Mouse (Mus musculus) midbrain, embryonic 14.5 days (tissue): ENCODE data around the gene 1700001C19Rik. TPM values are rescaled to one million over a fixed set of nuclear protein-coding genes. Genes with fewer than 3 reads are reported as not detected.
A peak's percentile ranks its signal among the peaks of the same experiment; 100 is the strongest.

Source experiments
- ATAC-seq: fragments of 200-750 bp; cut with Nextera tagmentation; 2 replicates; pipeline ENCODE4 v1.8.0; 2017; ENCODE audit warnings: moderate number of reproducible peaks, moderate library complexity; ENCODE audit not compliant: low FRiP score, low TSS enrichment
- DNase-seq: peaks from one replicate; pipeline ENCODE4 v3.0.0-alpha.2; 2015
- H3K27ac ChIP-seq: fragments of 300-500 bp; sonication (generic); replicated peaks from 2 replicates; pipeline ENCODE4 v1.5.1; 2014; ENCODE audit warnings: mild to moderate bottlenecking, low read depth, low read length, moderate library complexity
- H3K27me3 ChIP-seq: fragments of 300-500 bp; sonication (generic); 2 replicates; pipeline ENCODE4 v1.6.1; 2014; ENCODE audit warnings: low read length, control low read depth, mixed read lengths; ENCODE audit not compliant: control insufficient read depth, insufficient read depth
- H3K36me3 ChIP-seq: fragments of 300-500 bp; sonication (generic); 2 replicates; pipeline ENCODE4 v1.6.1; 2014; ENCODE audit warnings: low read length, control low read depth; ENCODE audit not compliant: control insufficient read depth, insufficient read depth
- H3K4me1 ChIP-seq: fragments of 300-500 bp; sonication (generic); 2 replicates; pipeline ENCODE4 v1.6.1; 2014; ENCODE audit warnings: mild to moderate bottlenecking, antibody characterized with exemption, low read length, control low read depth; ENCODE audit not compliant: control insufficient read depth, insufficient read depth
- H3K4me2 ChIP-seq: fragments of 300-500 bp; sonication (generic); 2 replicates; pipeline ENCODE4 v1.6.1; 2014; ENCODE audit warnings: mild to moderate bottlenecking, low read length, moderate library complexity
- H3K4me3 ChIP-seq: fragments of 300-500 bp; sonication (generic); replicated peaks from 2 replicates; pipeline ENCODE4 v1.5.1; 2014; ENCODE audit warnings: low read depth, low read length
- H3K9ac ChIP-seq: fragments of 300-500 bp; sonication (generic); replicated peaks from 2 replicates; pipeline ENCODE4 v1.6.1; 2014; ENCODE audit warnings: mild to moderate bottlenecking, low read length, moderate library complexity
- H3K9me3 ChIP-seq: fragments of 300-500 bp; sonication (generic); 2 replicates; pipeline ENCODE4 v1.6.1; 2016; ENCODE audit warnings: low read length, control low read depth, mixed read lengths; ENCODE audit not compliant: control insufficient read depth
- WGBS: fragments of 180-500 bp; shearing (Covaris S2); extraction: QIAGEN DNeasy Blood & Tissue Kit; methylation state at CpG from one replicate; pipeline ENCODE4 v1.1.7; 2014; 5-methylcytosine and 5-hydroxymethylcytosine counted together
- polyA plus RNA-seq: library from polyadenylated mRNA; unstranded; fragments of >200 nt; fragmentation: Nextera tagmentation; extraction: Ambion mirVana; gene quantifications from 2 replicates; pipeline ENCODE4 v1.2.1, GENCODE M21; 2014

1700001C19Rik gene
- polyA plus RNA-seq, 1 experiment from 2014 or later = 0.76 TPM

DNA sequence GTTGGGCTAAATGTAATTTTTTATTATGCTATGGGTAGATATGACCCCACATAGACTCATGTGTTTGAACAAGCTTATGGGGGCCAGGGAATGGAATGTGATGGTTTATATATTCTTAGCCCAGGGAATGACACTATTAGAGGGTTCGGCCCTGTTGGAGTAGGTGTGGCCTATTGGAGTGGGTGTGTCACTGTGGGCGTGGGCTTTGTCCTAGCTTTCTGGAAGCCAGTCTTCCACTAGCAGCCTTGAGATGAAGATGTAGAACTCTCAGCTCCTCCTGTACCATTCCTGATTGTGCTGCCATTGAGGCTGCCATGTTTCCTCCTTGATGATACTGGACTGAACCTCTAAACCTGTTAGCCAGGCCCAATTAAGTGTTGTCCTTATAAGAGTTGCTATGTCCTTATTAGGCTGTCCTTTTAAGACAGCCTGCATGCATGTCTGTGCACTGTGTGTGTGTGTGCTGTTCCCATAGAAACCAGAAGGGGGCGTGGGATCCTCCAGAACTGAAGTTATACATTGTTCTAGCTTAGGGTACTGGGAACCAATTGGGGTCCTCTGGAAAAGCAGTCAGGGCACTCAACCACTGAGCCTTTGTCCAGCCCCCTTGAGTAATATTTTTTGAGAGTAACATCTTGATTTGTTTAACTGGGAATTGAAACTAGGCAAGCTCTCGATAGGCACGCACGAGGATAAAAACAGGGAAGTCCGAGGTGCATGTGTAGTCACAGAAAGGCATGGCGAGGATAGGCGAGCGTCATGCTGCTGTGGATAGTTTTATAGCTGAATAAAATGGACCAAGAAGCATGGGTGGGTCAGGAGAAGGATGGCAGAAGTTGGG, 29.2 kb downstream of the 1700001C19Rik start:
- Histone ChIP-seq H3K4me2 (no peak overlapping the region), H3K4me3 (no peak overlapping the region), H3K9me3 (no peaks in the 10 kb centered on the region), H3K36me3 (no peaks in the 10 kb centered on the region), H3K27me3 (peaks cover 29% of the 10 kb centered on the region), H3K4me1 (no peaks in the 10 kb centered on the region), H3K27ac (no peak overlapping the region), H3K9ac (no peak overlapping the region)
- ATAC-seq = no peak
- DNase-seq = no peak
- 70% methylated on average over 10 of the region's 10 CpGs for WGBS

GRCm38 (mm10) chr17:47400451-47400850, 36.7 kb downstream of the 1700001C19Rik start, which contains the start of gene Guca1a:
Gene Guca1a, minus strand, starts transcription at chr17:47400584.
- Histone ChIP-seq H3K9ac (no peak within 1 kb of the TSS), H3K36me3 (no peaks in the 10 kb centered on the region), H3K4me3 (no peak within 1 kb of the TSS), H3K27ac (no peak within 1 kb of the TSS), H3K9me3 (no peaks in the 10 kb centered on the region), H3K27me3 (0 out of 2 replicates have a peak, but pooled peaks cover 3% of the 10 kb centered on the region), H3K4me2 (no peak within 1 kb of the TSS), H3K4me1 (no peaks in the 10 kb centered on the region; the same call in 1 of the 2 replicates)
- WGBS = 4% methylated on average over 10 of the region's 10 CpGs
- DNase-seq (no peak), ATAC-seq (no peak)

DNA sequence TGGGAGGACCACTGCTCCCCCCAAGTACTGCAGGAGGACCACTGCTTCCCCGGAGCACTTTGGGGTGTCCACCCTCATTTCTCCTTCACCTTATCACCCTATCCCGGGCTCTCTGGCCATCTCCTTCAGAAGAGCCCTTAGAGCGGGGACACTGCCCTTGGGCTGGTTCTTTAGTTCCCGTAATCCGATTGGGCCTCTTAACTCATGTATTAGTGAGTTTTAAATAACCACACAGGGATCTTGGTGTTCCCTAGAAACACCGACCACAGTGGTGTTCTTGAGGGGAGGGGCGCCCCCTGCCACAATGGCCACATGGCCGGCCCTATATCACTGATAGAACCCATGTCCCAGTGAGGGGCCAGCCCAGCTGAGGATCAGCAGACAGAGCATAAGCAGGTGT, 38.1 kb downstream of the 1700001C19Rik start:
- Histone ChIP-seq H3K27ac (no peak overlapping the region), H3K4me1 (no peaks in the 10 kb centered on the region; the same call in none of the 2 replicates), H3K9me3 (no peaks in the 10 kb centered on the region), H3K27me3 (0 out of 2 replicates have a peak, but pooled peaks cover 11% of the 10 kb centered on the region), H3K36me3 (no peaks in the 10 kb centered on the region), H3K4me3 (no peak overlapping the region), H3K4me2 (no peak overlapping the region), H3K9ac (no peak overlapping the region)
- DNase-seq (no peak), ATAC-seq (no peak)
- WGBS = 87% methylated on average over 8 of the region's 8 CpGs

DNA sequence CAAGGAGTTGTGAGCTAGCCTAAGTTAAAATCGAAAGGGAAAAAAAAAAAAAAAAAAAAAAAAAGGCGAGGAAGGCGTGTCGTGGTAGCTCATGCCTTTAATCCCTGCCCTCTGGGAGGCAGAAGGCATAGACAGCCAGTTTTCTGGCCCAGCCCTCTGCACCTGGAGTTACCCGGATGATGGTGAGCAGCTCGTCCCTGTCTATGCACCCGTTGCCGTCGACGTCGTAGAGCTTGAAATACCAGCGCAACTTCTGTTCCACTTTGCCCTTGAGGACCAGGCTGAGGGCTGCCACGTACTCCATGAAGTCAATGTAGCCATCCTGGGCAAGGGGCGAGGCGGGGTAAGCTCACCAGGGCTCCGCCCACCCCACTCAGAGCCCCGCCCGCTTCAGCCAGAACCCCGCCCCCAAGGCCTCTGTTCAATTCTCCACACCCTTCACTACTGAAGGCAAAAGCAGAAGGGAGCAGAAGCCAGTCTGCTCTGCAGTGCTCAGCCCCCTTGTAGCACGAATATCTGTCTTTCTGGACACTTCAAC, 41.7 kb downstream of the 1700001C19Rik start:
- no peaks in the 10 kb centered on the region for H3K36me3 ChIP-seq
- no peaks in the 10 kb centered on the region; the same call in none of the 2 replicates for H3K4me1 ChIP-seq
- 2% methylated on average over 19 of the region's 20 CpGs for WGBS
- peak overlapping the region; percentile 40 for H3K4me2 ChIP-seq
- 0 out of 2 replicates have a peak overlapping the region, but pooled peaks have one; percentile 9 for H3K4me3 ChIP-seq
- 0 out of 2 replicates have a peak, but pooled peaks cover 11% of the 10 kb centered on the region for H3K27me3 ChIP-seq
- DNase-seq (peak; percentile 60), ATAC-seq (no peak; the same call in 1 of the 2 replicates)
- H3K27ac ChIP-seq = no peak overlapping the region
- H3K9ac ChIP-seq = no peak overlapping the region
- H3K9me3 ChIP-seq = no peaks in the 10 kb centered on the region

- ATAC-seq (no peak), DNase-seq (peak; percentile 23)
- Histone ChIP-seq H3K9me3 (no peaks in the 10 kb centered on the region), H3K9ac (no peak overlapping the region), H3K27me3 (0 out of 2 replicates have a peak, but pooled peaks cover 11% of the 10 kb centered on the region), H3K4me2 (peak overlapping the region; percentile 40), H3K4me3 (0 out of 2 replicates have a peak overlapping the region, but pooled peaks have one; percentile 2), H3K36me3 (no peaks in the 10 kb centered on the region), H3K27ac (no peak overlapping the region), H3K4me1 (no peaks in the 10 kb centered on the region; the same call in none of the 2 replicates)
- WGBS = 22% methylated on average over 24 of the region's 24 CpGs
These were observed 42.8 kb downstream of the 1700001C19Rik start for GRCm38 (mm10) chr17:47394223-47394869.

- Histone ChIP-seq H3K4me3 (no peak overlapping the region), H3K9ac (no peak overlapping the region), H3K27ac (no peak overlapping the region), H3K36me3 (no peaks in the 10 kb centered on the region), H3K4me2 (no peak overlapping the region), H3K27me3 (no peaks in the 10 kb centered on the region), H3K9me3 (no peaks in the 10 kb centered on the region), H3K4me1 (no peaks in the 10 kb centered on the region)
- DNase-seq (peak; percentile 48), ATAC-seq (no peak)
- 68% methylated on average over 4 of the region's 4 CpGs for WGBS
These were observed 50.5 kb downstream of the 1700001C19Rik start for GRCm38 (mm10) chr17:47386649-47387048.

GRCm38 (mm10) chr17:47385145-47385544, 52.0 kb downstream of the 1700001C19Rik start, which contains the start of gene Guca1b:
Gene Guca1b, plus strand, starts transcription at chr17:47385393.
- no peak within 1 kb of the TSS for H3K4me3 ChIP-seq
- no peak within 1 kb of the TSS for H3K4me2 ChIP-seq
- H3K27ac ChIP-seq = no peak within 1 kb of the TSS
- H3K36me3 ChIP-seq = peaks cover 4% of the 10 kb centered on the region; the same call in 1 of the 2 replicates
- no peak within 1 kb of the TSS for H3K9ac ChIP-seq
- ATAC-seq (no peak), DNase-seq (no peak)
- H3K27me3 ChIP-seq = no peaks in the 10 kb centered on the region
- no peaks in the 10 kb centered on the region for H3K4me1 ChIP-seq
- H3K9me3 ChIP-seq = no peaks in the 10 kb centered on the region
- WGBS = 25% methylated on average over 9 of the region's 10 CpGs

GRCm38 (mm10) chr17:47384064-47384463, 53.1 kb downstream of the 1700001C19Rik start:
- H3K4me1 ChIP-seq = no peaks in the 10 kb centered on the region
- no peak overlapping the region for H3K9ac ChIP-seq
- no peaks in the 10 kb centered on the region for H3K9me3 ChIP-seq
- H3K27me3 ChIP-seq = no peaks in the 10 kb centered on the region
- ATAC-seq = no peak
- no peak overlapping the region for H3K4me3 ChIP-seq
- H3K36me3 ChIP-seq = peaks cover 15% of the 10 kb centered on the region
- H3K4me2 ChIP-seq = no peak overlapping the region
- no peak for DNase-seq
- no peak overlapping the region for H3K27ac ChIP-seq
- WGBS = 89% methylated on average over 3 of the region's 3 CpGs
